Mouse (Mus musculus): ENCODE results near the gene Slc29a3. TPM values are rescaled to one million over a fixed set of nuclear protein-coding genes. Genes with fewer than 3 reads are reported as not detected.
"Not testable (repeated sequence)": the region's sequence is repeated elsewhere in the genome, so short reads cannot be mapped to it uniquely, and the experiment has no call there.

The Slc29a3 gene
- polyA plus RNA-seq, 1 experiment from 2014 or later, result 4.6 TPM

DNA sequence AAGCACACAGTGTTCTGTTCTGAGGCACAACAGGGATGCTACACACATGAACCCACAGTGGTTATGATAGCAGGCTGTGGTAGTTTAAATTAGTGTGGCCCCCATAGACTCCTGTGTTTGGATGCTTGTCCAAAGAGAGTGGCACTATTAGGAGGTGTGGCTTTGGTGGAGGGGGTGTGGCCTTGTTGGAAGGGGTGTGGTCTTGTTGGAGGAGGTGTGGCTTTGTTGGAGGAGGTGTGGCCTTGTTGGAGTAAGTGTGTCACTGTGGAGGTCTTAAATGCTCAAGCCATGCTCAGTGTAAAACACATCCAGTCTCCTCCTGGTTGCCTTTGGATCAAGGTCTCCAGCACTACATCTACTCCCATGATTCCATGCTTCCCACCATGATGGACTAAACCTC, 3.6 kb upstream of the Slc29a3 start:
- H3K27me3 ChIP-seq (ENCODE audit: control insufficient read depth, insufficient read depth, low read length), result no peaks in the 10 kb centered on the region
- peaks cover 8% of the 10 kb centered on the region for H3K4me1 ChIP-seq (ENCODE audit: control insufficient read depth, insufficient read depth, low read length)
- no peak for ATAC-seq (replicated peaks; ENCODE audit: insufficient number of reproducible peaks, low FRiP score, low TSS enrichment)
- no peak overlapping the region for H3K9ac ChIP-seq (ENCODE audit: low read depth, low read length)
- H3K9me3 ChIP-seq (replicated peaks; ENCODE audit: control insufficient read depth, low read length), result no peaks in the 10 kb centered on the region; the same call in 1 of the 2 replicates
- no peak overlapping the region for H3K27ac ChIP-seq (ENCODE audit: low read depth, low read length)
- no peak overlapping the region for H3K4me3 ChIP-seq (ENCODE audit: low read depth, low read length)
- no peaks in the 10 kb centered on the region for H3K36me3 ChIP-seq (ENCODE audit: control insufficient read depth, insufficient read depth, low read length)
- H3K4me2 ChIP-seq, result no peak overlapping the region

DNA sequence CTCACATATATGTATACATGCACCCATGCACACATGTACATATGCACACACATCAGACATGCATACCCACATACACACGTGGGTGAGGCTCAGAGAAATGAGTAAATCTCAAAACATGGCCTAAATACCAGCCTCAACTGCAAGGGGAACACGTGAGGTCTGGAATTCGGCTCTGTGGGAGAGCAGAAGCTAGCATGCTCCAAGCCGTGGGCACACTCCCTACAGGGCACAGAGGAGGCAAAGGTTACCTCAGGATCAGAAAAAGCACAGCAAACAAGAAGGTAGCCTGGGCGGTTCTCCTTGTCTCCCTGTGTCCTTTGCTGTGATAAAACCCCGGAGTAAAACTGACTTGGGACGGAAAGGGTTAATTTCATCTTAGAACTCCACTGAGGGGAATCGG, 1.3 kb upstream of the Slc29a3 start:
- no peak for ATAC-seq (replicated peaks; ENCODE audit: insufficient number of reproducible peaks, low FRiP score, low TSS enrichment)
- no peaks in the 10 kb centered on the region for H3K27me3 ChIP-seq (ENCODE audit: control insufficient read depth, insufficient read depth, low read length)
- 74% methylated on average over 8 of the region's 8 CpGs for WGBS (ENCODE audit: insufficient replicate concordance)

DNA sequence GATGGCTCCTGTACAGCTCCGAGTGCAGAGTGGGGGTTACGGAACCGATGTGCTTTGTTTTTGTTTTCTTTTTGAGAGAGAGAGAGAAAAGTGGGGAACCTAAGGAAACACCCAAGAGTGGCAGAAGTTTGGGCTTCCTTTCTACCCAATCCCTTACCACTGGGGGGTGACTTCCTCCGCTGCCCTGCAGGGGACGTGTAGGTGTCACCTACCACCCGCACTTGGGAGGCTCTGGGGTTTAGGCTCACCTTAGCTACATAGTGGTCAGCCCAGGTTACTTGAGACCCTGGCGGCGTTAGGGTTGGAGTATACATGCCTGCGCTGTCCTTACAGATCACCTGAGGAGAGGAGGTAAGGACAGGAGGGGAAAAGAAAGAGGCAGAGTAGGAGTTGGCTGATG, 667 bp upstream of the Slc29a3 start:
- Histone ChIP-seq H3K4me2 (peak overlapping the region; percentile 89), H3K4me1 (ENCODE audit: control insufficient read depth, insufficient read depth, low read length) (peaks cover 8% of the 10 kb centered on the region), H3K4me3 (ENCODE audit: low read depth, low read length) (no peak overlapping the region), H3K9ac (ENCODE audit: low read depth, low read length) (no peak overlapping the region; the same call in 1 of the 2 replicates), H3K36me3 (ENCODE audit: control insufficient read depth, insufficient read depth, low read length) (no peaks in the 10 kb centered on the region), H3K27ac (ENCODE audit: low read depth, low read length) (no peak overlapping the region), H3K9me3 (replicated peaks; ENCODE audit: control insufficient read depth, low read length) (no peaks in the 10 kb centered on the region; the same call in 1 of the 2 replicates), H3K27me3 (ENCODE audit: control insufficient read depth, insufficient read depth, low read length) (no peaks in the 10 kb centered on the region)
- ATAC-seq (replicated peaks; ENCODE audit: insufficient number of reproducible peaks, low FRiP score, low TSS enrichment), result no peak
- WGBS (ENCODE audit: insufficient replicate concordance), result 62% methylated on average over 9 of the region's 9 CpGs

More for the DNA sequence above, 1.3 kb upstream of the Slc29a3 start:
- no peak overlapping the region for H3K27ac ChIP-seq (ENCODE audit: low read depth, low read length)
- H3K9me3 ChIP-seq (replicated peaks; ENCODE audit: control insufficient read depth, low read length), result no peaks in the 10 kb centered on the region; the same call in 1 of the 2 replicates
- no peak overlapping the region for H3K9ac ChIP-seq (ENCODE audit: low read depth, low read length)
- H3K4me3 ChIP-seq (ENCODE audit: low read depth, low read length), result no peak overlapping the region
- H3K4me1 ChIP-seq (ENCODE audit: control insufficient read depth, insufficient read depth, low read length), result peaks cover 8% of the 10 kb centered on the region
- H3K36me3 ChIP-seq (ENCODE audit: control insufficient read depth, insufficient read depth, low read length), result no peaks in the 10 kb centered on the region
- no peak overlapping the region for H3K4me2 ChIP-seq

DNA sequence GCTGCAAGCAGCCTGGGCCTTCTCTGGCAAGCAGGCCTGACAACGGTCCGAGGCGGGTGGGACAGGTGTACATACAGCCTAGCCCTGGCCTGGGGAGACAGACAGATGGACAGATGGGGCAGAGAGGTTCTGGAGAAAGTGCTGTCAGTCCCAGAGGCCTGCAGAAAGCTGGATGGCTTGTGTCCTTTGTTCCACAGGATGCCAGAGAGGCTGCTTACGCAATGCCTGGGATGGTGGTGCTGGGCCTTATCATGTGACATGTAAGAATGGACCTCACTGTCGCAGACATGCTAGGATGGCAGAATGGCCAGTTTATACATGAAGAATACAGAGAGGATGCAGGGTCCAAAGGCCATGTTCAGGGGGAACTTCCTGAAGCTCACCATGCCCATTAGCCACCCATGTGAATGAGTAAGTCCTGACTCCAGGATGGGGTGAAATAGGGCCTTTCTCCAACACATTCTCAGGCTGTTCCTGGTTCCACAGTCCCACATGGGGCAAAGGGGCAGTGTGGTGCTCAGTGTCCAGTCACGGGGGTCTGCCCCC, 4.9 kb downstream of the Slc29a3 start:
- ATAC-seq (replicated peaks; ENCODE audit: insufficient number of reproducible peaks, low FRiP score, low TSS enrichment), result no peak

DNA sequence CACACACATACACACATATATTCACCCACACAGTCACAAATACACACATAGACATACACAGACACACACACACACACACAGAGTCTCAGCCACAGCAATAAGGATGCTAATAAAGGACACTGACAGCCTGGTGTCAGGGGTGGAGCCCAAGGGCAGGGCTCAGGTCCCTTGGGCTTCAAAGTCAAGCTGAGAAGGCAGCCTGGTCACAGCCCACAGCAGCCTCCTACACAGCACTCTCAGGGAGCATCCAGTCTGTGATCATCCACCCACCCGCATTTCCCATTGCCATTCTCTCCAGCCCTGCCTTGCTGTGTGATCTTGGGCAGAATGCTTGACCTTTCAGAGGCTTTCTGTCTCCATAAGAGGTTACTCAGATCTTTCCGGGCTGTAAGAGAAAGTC, 6.1 kb downstream of the Slc29a3 start:
- H3K4me1 ChIP-seq (ENCODE audit: control insufficient read depth, insufficient read depth, low read length), result no peaks in the 10 kb centered on the region; the same call in 1 of the 2 replicates
- no peak overlapping the region for H3K27ac ChIP-seq (ENCODE audit: low read depth, low read length)
- no peak overlapping the region for H3K9ac ChIP-seq (ENCODE audit: low read depth, low read length)
- H3K9me3 ChIP-seq (replicated peaks; ENCODE audit: control insufficient read depth, low read length), result no peaks in the 10 kb centered on the region
- H3K4me3 ChIP-seq (ENCODE audit: low read depth, low read length), result no peak overlapping the region
- 78% methylated on average over 2 of the region's 2 CpGs for WGBS (ENCODE audit: insufficient replicate concordance)
- no peaks in the 10 kb centered on the region for H3K27me3 ChIP-seq (ENCODE audit: control insufficient read depth, insufficient read depth, low read length)
- ATAC-seq (replicated peaks; ENCODE audit: insufficient number of reproducible peaks, low FRiP score, low TSS enrichment), result no peak
- no peaks in the 10 kb centered on the region for H3K36me3 ChIP-seq (ENCODE audit: control insufficient read depth, insufficient read depth, low read length)
- no peak overlapping the region for H3K4me2 ChIP-seq

More for the DNA sequence above, 4.9 kb downstream of the Slc29a3 start:
- Histone ChIP-seq H3K27ac (ENCODE audit: low read depth, low read length) (no peak overlapping the region), H3K27me3 (ENCODE audit: control insufficient read depth, insufficient read depth, low read length) (no peaks in the 10 kb centered on the region), H3K36me3 (ENCODE audit: control insufficient read depth, insufficient read depth, low read length) (no peaks in the 10 kb centered on the region), H3K4me3 (ENCODE audit: low read depth, low read length) (no peak overlapping the region), H3K4me2 (no peak overlapping the region), H3K9me3 (replicated peaks; ENCODE audit: control insufficient read depth, low read length) (no peaks in the 10 kb centered on the region), H3K9ac (ENCODE audit: low read depth, low read length) (no peak overlapping the region), H3K4me1 (ENCODE audit: control insufficient read depth, insufficient read depth, low read length) (peaks cover 4% of the 10 kb centered on the region)
- 82% methylated on average over 6 of the region's 6 CpGs for WGBS (ENCODE audit: insufficient replicate concordance)

DNA sequence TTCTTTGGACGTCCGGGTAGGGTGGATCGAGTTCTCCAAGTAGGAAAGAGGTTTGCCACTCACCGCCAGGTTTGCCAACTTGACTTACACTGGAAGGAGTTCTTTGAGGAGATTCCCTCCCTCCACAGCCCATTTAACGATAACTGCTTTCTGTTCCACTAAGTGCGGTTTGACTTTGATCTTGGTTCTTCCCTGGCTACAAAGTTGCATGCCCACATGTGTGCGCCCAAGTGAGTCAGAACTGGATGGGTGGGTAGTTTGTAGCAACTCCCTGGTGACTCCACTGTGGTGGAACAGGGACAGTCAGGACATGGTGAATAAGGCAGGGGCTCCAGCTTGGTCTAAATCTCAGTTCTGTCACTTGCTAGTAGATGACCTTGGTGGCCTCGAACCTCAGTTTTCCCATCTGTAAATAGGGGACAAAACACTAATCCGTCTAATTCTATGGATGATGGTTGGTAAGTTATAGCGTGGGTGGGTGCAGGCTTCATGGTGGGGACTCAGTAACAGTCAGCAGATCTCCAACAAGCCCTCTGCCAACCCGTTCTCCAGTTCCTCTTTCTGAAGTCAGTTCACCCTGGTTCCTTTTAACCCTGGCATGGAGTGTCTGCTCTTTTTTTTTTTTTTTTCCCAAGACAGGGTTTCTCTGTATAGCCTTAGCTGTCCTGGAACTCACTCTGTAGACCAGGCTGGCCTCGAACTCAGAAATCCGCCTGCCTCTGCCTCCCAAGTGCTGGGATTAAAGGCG, 7.9 kb downstream of the Slc29a3 start:
- Histone ChIP-seq H3K27ac (ENCODE audit: low read depth, low read length) (no peak overlapping the region), H3K4me3 (ENCODE audit: low read depth, low read length) (no peak overlapping the region), H3K4me1 (ENCODE audit: control insufficient read depth, insufficient read depth, low read length) (no peaks in the 10 kb centered on the region; the same call in 1 of the 2 replicates), H3K9ac (ENCODE audit: low read depth, low read length) (no peak overlapping the region), H3K36me3 (ENCODE audit: control insufficient read depth, insufficient read depth, low read length) (no peaks in the 10 kb centered on the region), H3K4me2 (no peak overlapping the region), H3K27me3 (ENCODE audit: control insufficient read depth, insufficient read depth, low read length) (no peaks in the 10 kb centered on the region), H3K9me3 (replicated peaks; ENCODE audit: control insufficient read depth, low read length) (no peaks in the 10 kb centered on the region)
- WGBS (ENCODE audit: insufficient replicate concordance), result 87% methylated on average over 14 of the region's 14 CpGs
- no peak for ATAC-seq (replicated peaks; ENCODE audit: insufficient number of reproducible peaks, low FRiP score, low TSS enrichment)

DNA sequence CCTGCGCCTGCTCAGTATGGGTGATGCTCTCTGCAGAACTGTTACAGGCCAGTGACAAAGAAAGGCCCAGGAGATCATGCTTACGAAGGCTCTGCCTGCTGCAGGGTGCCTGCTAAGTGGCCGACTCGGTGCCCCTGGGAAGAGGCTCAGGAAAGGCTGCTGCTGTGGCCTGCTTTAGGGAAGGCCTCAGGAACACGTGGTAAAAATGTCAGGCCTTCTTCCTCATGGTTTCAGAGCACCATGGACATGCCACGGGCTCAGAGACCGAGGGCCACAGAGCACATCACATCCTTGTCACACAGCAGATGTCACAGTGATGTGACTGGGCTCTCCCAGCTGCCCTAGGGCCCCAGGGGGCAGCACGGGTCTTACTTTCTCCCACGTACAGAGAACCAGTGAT, 8.9 kb downstream of the Slc29a3 start:
- H3K27me3 ChIP-seq (ENCODE audit: control insufficient read depth, insufficient read depth, low read length), result no peaks in the 10 kb centered on the region
- no peaks in the 10 kb centered on the region; the same call in 1 of the 2 replicates for H3K4me1 ChIP-seq (ENCODE audit: control insufficient read depth, insufficient read depth, low read length)
- no peak overlapping the region for H3K4me2 ChIP-seq
- no peak overlapping the region for H3K27ac ChIP-seq (ENCODE audit: low read depth, low read length)
- ATAC-seq (replicated peaks; ENCODE audit: insufficient number of reproducible peaks, low FRiP score, low TSS enrichment), result no peak
- WGBS (ENCODE audit: insufficient replicate concordance), result 59% methylated on average over 9 of the region's 9 CpGs
- no peak overlapping the region for H3K9ac ChIP-seq (ENCODE audit: low read depth, low read length)
- no peaks in the 10 kb centered on the region for H3K36me3 ChIP-seq (ENCODE audit: control insufficient read depth, insufficient read depth, low read length)
- no peak overlapping the region for H3K4me3 ChIP-seq (ENCODE audit: low read depth, low read length)
- no peaks in the 10 kb centered on the region for H3K9me3 ChIP-seq (replicated peaks; ENCODE audit: control insufficient read depth, low read length)

DNA sequence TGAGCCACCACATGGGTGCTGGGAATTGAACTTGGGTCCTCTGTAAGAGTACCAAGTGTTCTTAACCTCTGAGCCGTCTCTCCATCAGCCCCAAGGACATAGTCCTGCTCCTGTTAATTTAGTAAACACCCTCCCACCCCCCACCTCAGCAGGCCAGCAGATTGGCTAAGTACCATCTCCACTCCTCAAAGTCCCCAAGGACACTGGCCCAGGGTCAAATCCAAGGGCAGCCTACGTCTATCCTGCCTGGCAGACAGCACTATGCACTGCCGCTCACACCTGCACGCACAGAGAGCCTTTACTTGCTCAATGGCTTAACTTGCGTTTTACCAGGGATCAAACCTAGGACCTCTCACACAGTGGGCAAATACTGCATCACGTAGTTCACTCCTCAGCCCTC, 9.7 kb downstream of the Slc29a3 start:
- H3K27me3 ChIP-seq (ENCODE audit: control insufficient read depth, insufficient read depth, low read length), result no peaks in the 10 kb centered on the region
- no peak overlapping the region for H3K4me3 ChIP-seq (ENCODE audit: low read depth, low read length)
- H3K9me3 ChIP-seq (replicated peaks; ENCODE audit: control insufficient read depth, low read length), result no peaks in the 10 kb centered on the region
- H3K27ac ChIP-seq (ENCODE audit: low read depth, low read length), result no peak overlapping the region
- WGBS (ENCODE audit: insufficient replicate concordance), result 68% methylated on average over 6 of the region's 6 CpGs
- H3K4me1 ChIP-seq (ENCODE audit: control insufficient read depth, insufficient read depth, low read length), result no peaks in the 10 kb centered on the region; the same call in 1 of the 2 replicates
- H3K36me3 ChIP-seq (ENCODE audit: control insufficient read depth, insufficient read depth, low read length), result no peaks in the 10 kb centered on the region
- H3K4me2 ChIP-seq, result no peak overlapping the region
- no peak for ATAC-seq (replicated peaks; ENCODE audit: insufficient number of reproducible peaks, low FRiP score, low TSS enrichment)
- no peak overlapping the region for H3K9ac ChIP-seq (ENCODE audit: low read depth, low read length)

DNA sequence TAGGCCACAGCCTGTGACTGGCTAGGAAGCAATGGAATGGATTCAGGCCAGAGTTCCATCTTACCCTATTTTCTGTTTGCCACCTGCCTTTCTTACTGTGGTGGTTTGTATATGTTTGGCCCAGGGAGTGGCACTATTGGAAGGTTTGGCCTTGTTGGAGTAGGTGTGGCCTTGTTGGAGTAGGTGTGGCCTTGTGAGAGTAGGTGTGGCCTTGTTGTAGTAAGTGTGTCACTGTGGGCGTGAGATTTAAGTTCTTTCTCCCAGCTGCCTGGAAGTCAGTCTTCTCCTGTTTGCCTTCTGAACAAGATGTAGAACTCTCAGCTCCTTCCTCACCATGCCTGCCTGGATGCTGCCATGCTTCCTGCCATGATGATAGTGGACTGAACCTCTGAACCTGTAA, 10.3 kb downstream of the Slc29a3 start:
- H3K4me3 ChIP-seq (ENCODE audit: low read depth, low read length); H3K9me3 ChIP-seq (replicated peaks; ENCODE audit: control insufficient read depth, low read length); H3K27me3 ChIP-seq (ENCODE audit: control insufficient read depth, insufficient read depth, low read length); H3K36me3 ChIP-seq (ENCODE audit: control insufficient read depth, insufficient read depth, low read length); ATAC-seq (replicated peaks; ENCODE audit: insufficient number of reproducible peaks, low FRiP score, low TSS enrichment); H3K4me2 ChIP-seq; H3K9ac ChIP-seq (ENCODE audit: low read depth, low read length); H3K4me1 ChIP-seq (ENCODE audit: control insufficient read depth, insufficient read depth, low read length); H3K27ac ChIP-seq (ENCODE audit: low read depth, low read length): not testable (repeated sequence)
- WGBS (ENCODE audit: insufficient replicate concordance), result 76% methylated on average over 1 of the region's 1 CpGs

All from heart, embryonic 11.5 days (tissue).